ENCODE assay signal across 16 mouse cellular contexts in the genomic region with DNA sequence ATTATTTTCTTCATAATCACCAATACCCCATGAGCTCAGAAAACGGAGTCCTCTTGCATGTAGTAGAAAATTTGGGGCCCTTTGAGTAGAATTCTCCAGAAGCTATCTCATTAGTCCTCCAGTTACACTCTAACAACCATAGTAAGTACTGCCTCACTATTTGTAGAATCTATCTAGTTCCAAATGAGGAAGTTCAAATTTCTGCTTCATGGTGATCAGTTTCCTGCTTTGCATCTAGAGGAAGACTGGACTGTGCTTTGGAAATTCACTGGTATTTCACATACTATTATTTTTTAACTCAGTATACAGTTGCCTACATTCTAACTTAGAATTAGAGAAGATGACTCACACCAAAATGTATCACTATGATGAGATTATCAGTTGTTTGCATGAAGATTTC.
"Had no signal": no experiment of that assay in that cellular context is flagged by ENCODE, and none has a peak within 500 bp of the region (broad histone marks: within the 10 kb centered on the region; RNA-seq: fewer than 3 reads in every experiment).

No protein-coding gene starts in this region.

- ATAC-seq: midbrain, embryonic 13.5 days; midbrain, embryonic 15.5 days had no signal

- H3K36me3 ChIP-seq: midbrain, embryonic 13.5 days; midbrain, embryonic 15.5 days; neural tube, embryonic 12.5 days; stomach, embryonic 15.5 days had no signal

- H3K27me3 ChIP-seq: midbrain, embryonic 13.5 days; midbrain, embryonic 15.5 days; neural tube, embryonic 12.5 days; stomach, embryonic 15.5 days had no signal

- DNase-seq: lung, adult 18-20 months; lung, embryonic 14.5 days; lung, postnatal 10 days; lung, postnatal 4 days; retina, postnatal 1 day; right cerebral cortex, adult 18-20 months; right cerebral cortex, postnatal 25 days; right cerebral cortex, postnatal 4 days; spleen, adult 18-20 months; thymus, adult 2 months; thymus, postnatal 25 days; thymus, postnatal 4 days had no signal
